Mouse (Mus musculus) testis, adult 2 months (tissue): ENCODE data around the gene Rad51.

ENCODE experiments used
- CTCF ChIP-seq: fragments of 200-500 bp; IDR thresholded peaks from 2 replicates; pipeline ENCODE4 v1.5.1; 2012; ENCODE audit warnings: low read depth, mild to moderate bottlenecking, inconsistent platforms, low read length, moderate library complexity; ENCODE audit not compliant: control insufficient read depth, insufficient read depth, insufficient replicate concordance
- POLR2A ChIP-seq: fragments of 200-500 bp; IDR thresholded peaks from 2 replicates; pipeline ENCODE4 v1.6.1; 2012; ENCODE audit warnings: low read depth, mild to moderate bottlenecking, inconsistent platforms, low read length, moderate library complexity; ENCODE audit not compliant: control insufficient read depth

DNA sequence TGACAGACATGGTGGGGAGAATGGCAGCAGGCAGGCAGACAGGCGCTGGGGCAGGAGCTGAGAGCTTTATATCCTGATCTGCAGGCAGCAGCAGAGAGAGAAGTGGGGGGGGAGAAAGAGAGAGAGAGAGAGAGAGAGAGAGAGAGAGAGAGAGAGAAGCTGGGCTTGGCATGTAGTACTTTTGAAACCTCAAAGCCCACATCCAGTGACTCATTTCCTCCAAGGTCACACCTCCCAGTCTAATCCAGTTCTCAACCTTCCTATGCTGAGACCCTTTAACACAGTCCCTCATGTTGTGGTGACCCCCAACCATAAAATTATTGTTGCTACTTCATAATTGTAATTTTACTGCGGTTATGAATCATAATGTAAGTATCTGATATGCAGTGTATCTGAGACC, 57.7 kb downstream of the Rad51 start:
- TF ChIP-seq CTCF (no peak), POLR2A (no peak)
